Mouse (Mus musculus) cerebellum, adult 9-10 months (tissue): ENCODE results near the gene 4930556J24Rik.
A peak's percentile ranks its signal among the peaks of the same experiment; 100 is the strongest.
"Not testable (repeated sequence)": the region's sequence is repeated elsewhere in the genome, so short reads cannot be mapped to it uniquely, and the experiment has no call there.

ENCODE experiments used
- DNase-seq: peaks from one replicate; pipeline ENCODE4 v3.0.0; 2022

Gene 4930556J24Rik

GRCm38 (mm10) chr11:3920476-3920875, 56.1 kb downstream of the 4930556J24Rik start:
- DNase-seq, result no peak

GRCm38 (mm10) chr11:3918738-3919137, 57.8 kb downstream of the 4930556J24Rik start:
- peak; percentile 68 for DNase-seq

- peak; percentile 90 for DNase-seq
Observed at GRCm38 (mm10) chr11:3914109-3914840, 62.3 kb downstream of the 4930556J24Rik start, which contains the start of gene Slc35e4. TSS of gene Slc35e4 (minus strand) at chr11:3914664.

DNA sequence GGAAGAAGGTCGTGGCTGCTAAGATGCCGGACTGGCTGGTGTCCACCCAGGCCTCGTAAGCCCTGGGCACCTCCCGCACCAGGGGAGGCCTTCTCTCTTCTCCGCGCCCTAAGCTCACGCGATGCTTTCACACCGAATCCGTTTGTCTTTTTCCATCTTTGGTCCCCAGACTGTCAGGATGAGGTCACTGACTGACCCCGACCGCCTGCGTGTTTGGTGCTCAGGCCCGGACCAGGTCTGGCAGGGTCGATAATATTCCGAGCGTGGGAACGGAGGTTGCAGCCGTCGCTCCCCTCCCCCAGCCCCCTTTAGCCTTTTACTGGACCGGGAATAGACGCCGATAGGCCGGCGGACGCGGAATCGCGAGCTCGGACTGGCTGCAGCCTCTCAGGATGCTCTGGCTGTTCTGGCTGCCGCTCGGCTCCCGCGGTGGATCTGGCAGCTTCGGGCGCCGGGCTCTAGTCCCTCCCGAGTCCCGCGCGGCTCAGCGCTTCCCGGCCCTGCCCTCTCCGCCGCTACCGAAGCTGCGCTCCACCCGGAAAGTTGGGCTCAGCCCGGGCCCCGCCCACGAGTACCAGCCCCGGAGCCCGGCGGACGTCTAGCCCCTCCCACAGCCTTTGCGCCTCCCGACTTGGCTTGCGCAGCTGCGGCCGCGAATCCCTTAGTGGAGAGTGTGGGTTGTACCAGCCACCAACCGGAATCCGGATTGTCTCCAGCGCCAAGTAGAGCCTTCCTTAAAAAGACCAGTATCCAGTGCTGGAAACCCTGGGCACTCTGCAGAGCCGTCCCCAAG, 63.1 kb downstream of the 4930556J24Rik start:
- DNase-seq, result peak; percentile 91

DNA sequence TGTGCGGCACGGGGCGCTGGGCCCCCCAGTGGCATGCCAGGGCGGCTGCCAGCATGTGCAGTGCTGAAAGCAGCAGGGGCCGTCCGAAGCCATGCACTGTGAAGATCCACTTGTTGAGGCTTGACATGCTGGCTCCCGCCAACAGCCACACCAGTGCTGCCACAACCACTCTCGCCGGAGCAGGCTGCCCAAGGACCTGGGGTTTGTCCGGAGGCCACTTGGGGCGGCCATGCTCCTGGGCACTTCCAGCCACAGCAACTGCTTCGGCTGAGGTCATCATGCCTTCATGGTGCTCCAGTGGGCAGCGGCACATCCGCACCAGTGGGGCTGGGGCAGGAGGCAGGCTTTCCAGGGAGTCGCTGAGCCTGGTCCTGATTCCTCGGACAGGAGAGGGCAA, 63.7 kb downstream of the 4930556J24Rik start:
- DNase-seq, result peak; percentile 62

- peak; percentile 62 for DNase-seq
Observed at GRCm38 (mm10) chr11:3912100-3912874, 64.3 kb downstream of the 4930556J24Rik start.

DNA sequence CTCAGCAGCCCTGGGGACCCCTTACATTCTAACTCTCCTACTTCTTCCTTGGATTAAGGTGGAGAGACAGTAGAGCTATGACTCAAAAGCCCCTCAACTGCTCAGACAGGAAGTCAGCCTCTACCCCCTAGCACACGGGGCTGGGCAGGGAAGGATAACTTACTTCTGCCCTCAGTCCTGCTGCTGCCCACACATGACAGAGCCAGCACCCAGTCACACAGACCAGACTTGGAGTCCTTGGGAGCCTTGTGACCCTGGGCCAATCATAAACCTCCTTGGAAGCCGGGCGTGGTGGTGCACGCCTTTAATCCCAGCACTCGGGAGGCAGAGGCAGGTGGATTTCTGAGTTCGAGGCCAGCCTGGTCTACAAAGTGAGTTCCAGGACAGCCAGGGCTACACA, 65.1 kb downstream of the 4930556J24Rik start:
- DNase-seq, result not testable (repeated sequence)

DNA sequence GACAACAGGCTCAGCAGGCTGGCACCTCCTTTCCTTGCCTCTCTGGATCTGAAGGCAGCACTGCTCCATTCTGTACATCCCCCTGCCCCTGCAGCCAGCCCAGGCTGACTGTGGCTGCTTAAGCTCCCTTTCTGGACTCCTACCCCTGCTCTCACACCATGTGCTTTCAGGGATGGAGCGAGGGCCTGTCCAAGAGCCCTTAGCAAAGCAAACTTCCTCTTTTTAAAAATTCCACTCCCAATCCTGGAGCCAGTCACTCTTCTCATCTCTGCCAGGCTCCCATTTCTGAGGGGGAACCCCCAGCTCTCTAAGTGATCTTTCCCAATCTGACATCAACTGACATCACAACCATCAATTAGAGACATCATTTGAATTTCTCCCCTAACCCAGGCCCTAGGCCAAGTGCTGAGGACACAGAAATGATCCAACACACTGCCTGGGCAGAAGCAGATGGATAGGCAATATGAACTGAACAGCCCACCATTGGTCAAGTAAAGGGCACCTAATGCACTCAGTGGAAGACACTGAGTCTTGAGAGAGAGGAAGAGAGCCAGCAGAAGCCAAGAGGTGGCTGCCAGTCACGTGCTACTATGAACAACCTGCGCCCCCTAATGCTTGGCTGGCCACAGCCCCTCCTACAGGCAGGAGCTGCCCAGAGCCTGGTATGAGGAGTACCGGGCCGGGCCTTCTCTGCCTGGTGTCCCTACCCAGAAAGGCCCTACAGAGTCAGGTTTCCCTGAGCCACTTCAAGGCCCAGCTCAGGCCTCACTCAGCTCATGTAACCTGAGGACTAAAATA, 65.9 kb downstream of the 4930556J24Rik start:
- no peak for DNase-seq

- no peak for DNase-seq
Observed at GRCm38 (mm10) chr11:3909236-3909635, 67.3 kb downstream of the 4930556J24Rik start.

- no peak for DNase-seq
Observed at GRCm38 (mm10) chr11:3905446-3905845, 71.1 kb downstream of the 4930556J24Rik start.

GRCm38 (mm10) chr11:3904673-3905072, 71.9 kb downstream of the 4930556J24Rik start:
- no peak for DNase-seq

DNA sequence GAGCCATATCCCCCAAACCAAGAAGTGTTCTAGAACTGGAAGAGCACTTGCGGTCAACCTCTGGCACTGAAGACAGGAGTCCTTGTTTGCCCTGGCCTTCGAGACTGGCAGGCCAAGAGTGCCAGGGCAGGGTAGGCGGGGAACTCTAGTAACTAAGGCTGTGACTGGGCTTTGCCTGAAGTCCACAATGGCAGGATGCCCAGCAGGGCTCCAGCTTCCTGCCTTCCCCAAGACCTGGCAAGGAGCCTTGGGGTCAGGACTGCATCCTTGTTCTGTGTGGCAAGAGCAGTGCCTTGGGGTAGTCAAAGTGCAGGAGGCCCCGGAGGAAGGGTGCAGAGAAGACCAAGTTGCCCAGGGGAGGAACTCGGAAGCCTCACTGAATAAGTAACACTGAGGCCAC, 73.5 kb downstream of the 4930556J24Rik start:
- DNase-seq, result no peak

DNA sequence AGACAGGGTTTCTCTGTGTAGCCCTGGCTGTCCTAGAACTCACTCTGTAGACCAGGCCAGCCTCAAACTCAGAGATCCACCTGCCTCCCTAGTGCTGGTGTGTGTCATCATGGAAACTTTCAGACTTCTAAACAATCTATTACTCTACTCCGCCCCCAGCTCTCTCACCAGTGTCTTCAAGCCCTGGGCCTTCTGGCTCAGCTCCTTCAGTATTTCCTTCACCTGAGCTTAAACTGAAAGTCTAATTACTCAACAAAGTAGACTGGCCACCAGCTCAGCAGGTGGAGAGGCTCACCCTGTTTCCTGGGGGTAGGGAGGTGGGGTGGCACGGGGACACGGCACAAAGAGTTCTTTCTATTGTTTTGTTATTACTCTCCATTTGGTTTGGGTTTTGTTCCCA, 74.1 kb downstream of the 4930556J24Rik start:
- DNase-seq, result no peak

- DNase-seq, result no peak
Observed at GRCm38 (mm10) chr11:3900296-3900695, 76.3 kb downstream of the 4930556J24Rik start.

DNA sequence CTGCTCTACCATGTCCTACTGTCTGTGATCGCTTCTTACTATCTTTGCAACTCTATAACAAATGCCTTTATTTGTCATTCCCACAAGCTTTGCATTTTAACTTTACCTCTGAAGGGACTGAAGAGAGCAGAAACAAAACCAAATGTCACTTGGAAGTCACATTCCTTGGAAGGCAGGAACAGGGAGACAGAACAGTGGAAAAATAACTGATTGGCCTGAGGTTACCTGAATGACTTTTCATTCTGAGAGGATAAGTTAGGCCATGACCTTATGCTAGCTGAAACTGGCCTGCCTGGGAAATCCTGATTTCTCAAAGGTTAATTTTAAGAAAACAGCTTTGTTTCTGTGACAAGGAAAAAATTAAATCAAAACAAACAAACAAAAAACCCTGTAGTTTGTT, 80.6 kb downstream of the 4930556J24Rik start:
- DNase-seq, result no peak

DNA sequence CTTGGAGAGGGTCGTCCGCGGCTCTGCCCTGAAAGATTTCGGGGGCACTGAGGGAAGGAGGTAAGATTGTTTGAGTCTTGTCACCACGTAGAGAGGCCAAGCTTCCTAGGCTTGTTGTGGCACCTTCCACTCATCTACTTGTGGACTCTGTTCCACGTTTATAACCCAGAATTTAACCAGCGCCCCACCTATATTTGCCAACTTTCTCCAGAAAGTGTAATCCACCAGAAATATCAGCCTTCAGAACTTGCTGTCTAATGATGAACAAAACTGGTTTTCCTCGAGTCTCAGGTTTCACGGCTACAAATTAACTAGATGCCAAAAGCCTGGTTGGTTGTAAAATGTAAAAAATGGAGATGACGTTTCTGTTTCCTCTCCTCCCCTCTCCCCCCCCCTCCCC, 81.1 kb downstream of the 4930556J24Rik start:
- no peak for DNase-seq

DNA sequence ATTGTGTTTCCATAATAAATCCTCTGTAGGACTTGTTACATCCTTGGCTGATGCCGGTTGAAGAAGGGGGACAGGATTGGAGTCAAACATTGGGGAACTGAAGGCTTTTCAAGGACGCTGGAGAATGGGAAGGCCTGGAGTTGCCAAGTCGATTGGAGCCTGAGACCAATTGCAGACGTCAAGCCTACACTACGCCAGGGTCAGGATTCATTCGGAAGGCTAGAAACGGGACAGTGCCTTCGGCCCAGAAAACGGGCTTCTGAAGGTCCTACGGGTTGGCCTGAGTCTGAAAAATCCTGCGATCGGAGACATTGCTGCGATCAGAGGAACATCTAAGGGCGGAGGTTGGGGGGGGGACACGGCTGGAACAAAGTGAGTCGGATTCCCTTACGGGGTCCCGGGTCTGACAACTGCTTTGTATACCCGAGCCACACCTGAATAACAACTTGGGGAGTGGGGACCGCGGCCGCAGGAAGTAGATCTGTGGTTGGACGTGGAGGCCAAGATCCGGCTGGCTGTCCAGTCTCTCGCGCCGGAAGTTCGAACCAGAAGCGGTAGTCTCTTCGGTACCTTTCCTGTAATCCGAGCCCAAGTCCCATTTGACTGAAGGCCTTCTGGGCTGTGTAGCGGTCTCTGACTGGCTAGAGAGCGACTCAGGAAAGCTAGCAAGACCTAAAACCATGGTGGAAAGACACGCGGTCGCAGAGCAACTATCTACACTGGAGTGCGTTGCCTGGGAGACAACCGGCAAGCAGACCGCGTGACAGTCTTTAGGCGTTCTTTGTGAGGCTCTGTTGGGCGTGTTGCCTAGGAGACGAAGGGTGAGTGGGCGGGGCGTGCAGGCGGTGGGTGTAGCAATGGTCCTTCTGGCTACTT, 81.9 kb downstream of the 4930556J24Rik start, which contains the start of the genes 4921536K21Rik and Dusp18:
Gene 4921536K21Rik (minus strand): TSS at position 693 of the 876 bp plus-strand sequence.
Gene Dusp18 (plus strand): TSS at position 835 of the 876 bp plus-strand sequence.
- peak; percentile 66 for DNase-seq

GRCm38 (mm10) chr11:3893970-3894369, 82.6 kb downstream of the 4930556J24Rik start:
- DNase-seq, result no peak
